Mouse (Mus musculus) Patski (cell line): Measurements from ENCODE around the gene Tmem200a. TPM values are rescaled to one million over a fixed set of nuclear protein-coding genes. Genes with fewer than 3 reads are reported as not detected.

Experiments
- ATAC-seq: fragments of 100-300 bp; one replicate; pipeline ENCODE4 v1.8.0; 2021
- CTCF ChIA-PET: fragments of 350-600 bp; sonication (Branson Sonifier 250); formaldehyde crosslinking; loops from one replicate; lab custom pipeline; 2022; ENCODE audit warnings: inconsistent platforms; lab: Charles Lee
- POLR2A ChIA-PET: fragments of 350-600 bp; sonication (Branson Sonifier 250); formaldehyde crosslinking; loops from one replicate; lab custom pipeline; 2022; ENCODE audit warnings: antibody characterized with exemption, inconsistent platforms; lab: Charles Lee
- DNase-seq: peaks from one replicate; pipeline ENCODE4 v3.0.0-alpha.2; 2011; ENCODE audit warnings: low read depth, low spot score
- H3K27me3 ChIP-seq: fragments of 371-371 bp; one replicate; pipeline ENCODE4 v1.5.1; 2021
- CTCF ChIP-seq: fragments of 100-300 bp; IDR thresholded peaks from one replicate; pipeline ENCODE4 v1.5.1; 2021
- in situ Hi-C: fragments of 300-500 bp; cut with MboI; formaldehyde crosslinking; loops from 3 replicates; pipeline ENCODE4 v1.11.1; 2018; ENCODE audit warnings: low pct_unique_long_range_greater_than_20kb, mixed read lengths
- polyA plus RNA-seq: library from polyadenylated mRNA; unstranded; gene quantifications from one replicate; pipeline ENCODE4 v1.2.3, GENCODE M21; 2021

Tmem200a gene
- polyA plus RNA-seq, result not detected

- peak; percentile 79 for TF ChIP-seq CTCF
- CTCF ChIA-PET, result interaction anchor here (1.4 kb wide), 1 partner anchor 61 kb away, joined by 3 read pairs; no protein-coding TSS in a partner anchor
- ATAC-seq, result peak; percentile 39
- POLR2A ChIA-PET, result no interaction called here
- no peak for DNase-seq
- H3K27me3 ChIP-seq, result peaks cover 34% of the 10 kb centered on the region
- in situ Hi-C loops, result loop anchor here (5.0 kb wide), 1 partner anchor 401 kb away; no protein-coding TSS in a partner anchor
Observed at GRCm38 (mm10) chr10:26078521-26079142, at the start of gene Tmem200a. TSS of gene Tmem200a (minus strand) at chr10:26079052.

- H3K27me3 ChIP-seq, result no peaks in the 10 kb centered on the region
- ATAC-seq, result no peak
- DNase-seq, result no peak
- in situ Hi-C loops, result no loop called here
- ChIA-PET CTCF (no interaction called here), POLR2A (no interaction called here)
- no peak for TF ChIP-seq CTCF
Observed at GRCm38 (mm10) chr10:26119822-26120183, 41.0 kb upstream of the Tmem200a start.

- no peak for TF ChIP-seq CTCF
- ATAC-seq, result no peak
- no peak for DNase-seq
- ChIA-PET CTCF (no interaction called here), POLR2A (no interaction called here)
- no peaks in the 10 kb centered on the region for H3K27me3 ChIP-seq
- in situ Hi-C loops, result no loop called here
Observed at GRCm38 (mm10) chr10:26119067-26119821, 40.4 kb upstream of the Tmem200a start.

GRCm38 (mm10) chr10:26114409-26114808 lies 35.6 kb upstream of the Tmem200a start:
- no peaks in the 10 kb centered on the region for H3K27me3 ChIP-seq
- in situ Hi-C loops, result no loop called here
- DNase-seq, result no peak
- no peak for ATAC-seq
- CTCF ChIA-PET, result no interaction called here
- POLR2A ChIA-PET, result no interaction called here
- no peak for TF ChIP-seq CTCF

GRCm38 (mm10) chr10:26103330-26103982 lies 24.6 kb upstream of the Tmem200a start:
- in situ Hi-C loops, result no loop called here
- ATAC-seq, result no peak
- POLR2A ChIA-PET, result no interaction called here
- no peaks in the 10 kb centered on the region for H3K27me3 ChIP-seq
- CTCF ChIA-PET, result no interaction called here
- TF ChIP-seq CTCF, result no peak
- no peak for DNase-seq

- ChIA-PET CTCF (no interaction called here), POLR2A (no interaction called here)
- no peak for TF ChIP-seq CTCF
- DNase-seq (no peak), ATAC-seq (no peak)
- in situ Hi-C loops, result no loop called here
- H3K27me3 ChIP-seq, result peaks cover 24% of the 10 kb centered on the region
Observed at GRCm38 (mm10) chr10:26082081-26082480, 3.2 kb upstream of the Tmem200a start.

GRCm38 (mm10) chr10:26079678-26080077 lies 826 bp upstream of the Tmem200a start:
- TF ChIP-seq CTCF, result no peak
- no peak for DNase-seq
- ChIA-PET CTCF (interaction anchor here (1.4 kb wide), 1 partner anchor 60 kb away, joined by 3 read pairs; no protein-coding TSS in a partner anchor), POLR2A (no interaction called here)
- ATAC-seq, result no peak
- peaks cover 34% of the 10 kb centered on the region for H3K27me3 ChIP-seq
- in situ Hi-C loops, result loop anchor here (5.0 kb wide), 1 partner anchor 402 kb away; no protein-coding TSS in a partner anchor

GRCm38 (mm10) chr10:26077671-26078481 lies 976 bp downstream of the Tmem200a start, which contains the start of gene Gm9767:
TSS of gene Gm9767 (plus strand) at chr10:26078255.
- ATAC-seq (no peak), DNase-seq (no peak)
- in situ Hi-C loops, result loop anchor here (5.0 kb wide), 1 partner anchor 401 kb away; no protein-coding TSS in a partner anchor
- peaks cover 34% of the 10 kb centered on the region for H3K27me3 ChIP-seq
- TF ChIP-seq CTCF, result no peak
- CTCF ChIA-PET, result no interaction called here
- POLR2A ChIA-PET, result no interaction called here

- peaks cover 34% of the 10 kb centered on the region for H3K27me3 ChIP-seq
- POLR2A ChIA-PET, result no interaction called here
- CTCF ChIA-PET, result no interaction called here
- ATAC-seq (no peak), DNase-seq (no peak)
- in situ Hi-C loops, result loop anchor here (5.0 kb wide), 1 partner anchor 400 kb away; no protein-coding TSS in a partner anchor
- TF ChIP-seq CTCF, result no peak
Observed at GRCm38 (mm10) chr10:26076949-26077348, 1.9 kb downstream of the Tmem200a start.

GRCm38 (mm10) chr10:26071986-26072385 lies 6.9 kb downstream of the Tmem200a start:
- in situ Hi-C loops, result no loop called here
- ATAC-seq (no peak), DNase-seq (no peak)
- CTCF ChIA-PET, result interaction anchor here (0.8 kb wide), 1 partner anchor 16 kb away, joined by 3 read pairs; no protein-coding TSS in a partner anchor
- POLR2A ChIA-PET, result interaction anchor here (0.6 kb wide), 1 partner anchor 394 kb away, joined by 6 read pairs; no protein-coding TSS in a partner anchor
- TF ChIP-seq CTCF, result no peak
- peaks cover 19% of the 10 kb centered on the region for H3K27me3 ChIP-seq
